Mouse (Mus musculus): ENCODE data around the gene Gsk3a.

Gene Gsk3a

DNA sequence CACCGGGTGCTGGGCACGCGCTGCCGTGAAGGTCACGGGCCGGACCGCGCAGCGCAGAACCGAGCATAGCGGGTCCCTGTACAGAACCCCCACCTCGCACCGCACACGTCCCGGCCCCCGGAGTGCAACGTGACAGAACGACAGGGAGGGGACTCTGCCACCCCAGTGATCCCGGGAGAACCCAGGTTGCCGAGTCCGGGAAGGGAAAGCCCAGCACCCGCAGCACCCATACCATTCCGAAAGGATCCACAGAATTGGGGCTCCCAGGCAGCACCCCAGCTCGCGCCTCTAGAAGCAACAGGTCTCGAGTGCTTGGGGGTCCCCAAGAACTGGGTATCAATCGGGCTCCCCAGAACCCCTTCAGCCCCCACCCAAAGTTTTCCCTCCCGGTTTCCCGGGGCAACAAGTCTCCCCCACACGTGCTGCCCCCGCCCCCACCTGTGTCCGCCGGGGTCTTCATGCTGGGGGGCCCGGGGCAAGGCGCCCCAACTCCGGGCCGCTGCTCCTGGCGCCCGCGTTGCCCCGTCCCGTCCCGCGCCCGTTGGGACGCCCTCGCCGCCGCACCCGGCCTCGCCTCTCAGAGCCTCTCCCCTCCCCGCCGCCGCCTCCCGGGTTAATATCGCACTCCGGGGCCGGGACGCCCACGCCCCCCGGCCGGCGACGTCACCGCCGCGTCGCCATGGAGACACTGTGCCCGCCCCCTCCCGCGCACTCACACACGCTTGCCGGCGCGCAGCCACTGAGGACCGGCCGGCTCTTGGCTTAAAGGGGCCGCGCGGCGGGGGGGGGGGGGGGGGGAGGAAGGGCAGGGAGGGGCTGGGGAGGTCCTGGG, 12.7 kb upstream of the Gsk3a start, which contains the start of gene Erf:
TSS of gene Erf (minus strand) at position 621 of the 832 bp plus-strand sequence.
- peak; percentile 92 for DNase-seq (ENCODE audit: low read depth, low spot score)

- peak; percentile 56 for DNase-seq (ENCODE audit: low read depth, low spot score)
Measured at GRCm38 (mm10) chr7:25249314-25250140, 11.9 kb upstream of the Gsk3a start.

DNA sequence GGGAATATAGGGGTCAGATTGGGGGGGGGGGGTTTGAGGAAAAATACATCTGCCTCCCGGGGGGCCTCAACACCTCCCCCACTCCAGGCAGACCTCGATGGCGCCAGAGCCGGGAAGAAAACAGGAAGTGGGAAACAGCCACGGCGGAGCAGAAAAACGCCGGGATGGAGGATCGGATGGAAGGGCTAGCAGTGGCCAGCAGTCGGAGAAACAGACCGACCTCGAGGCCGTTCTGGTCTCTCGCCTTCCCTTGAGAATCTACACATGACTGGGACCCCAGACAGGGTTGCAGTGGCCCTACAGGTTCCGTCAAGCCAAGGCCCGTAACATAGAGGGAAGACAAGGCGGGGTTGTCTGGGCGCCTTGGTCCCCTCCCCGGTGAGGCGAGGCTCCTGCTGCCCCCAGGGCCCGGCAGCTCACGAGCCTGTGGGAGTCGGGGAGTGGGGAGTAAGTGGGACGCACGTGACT, 11.2 kb upstream of the Gsk3a start:
- DNase-seq (ENCODE audit: low read depth, low spot score), result no peak

DNA sequence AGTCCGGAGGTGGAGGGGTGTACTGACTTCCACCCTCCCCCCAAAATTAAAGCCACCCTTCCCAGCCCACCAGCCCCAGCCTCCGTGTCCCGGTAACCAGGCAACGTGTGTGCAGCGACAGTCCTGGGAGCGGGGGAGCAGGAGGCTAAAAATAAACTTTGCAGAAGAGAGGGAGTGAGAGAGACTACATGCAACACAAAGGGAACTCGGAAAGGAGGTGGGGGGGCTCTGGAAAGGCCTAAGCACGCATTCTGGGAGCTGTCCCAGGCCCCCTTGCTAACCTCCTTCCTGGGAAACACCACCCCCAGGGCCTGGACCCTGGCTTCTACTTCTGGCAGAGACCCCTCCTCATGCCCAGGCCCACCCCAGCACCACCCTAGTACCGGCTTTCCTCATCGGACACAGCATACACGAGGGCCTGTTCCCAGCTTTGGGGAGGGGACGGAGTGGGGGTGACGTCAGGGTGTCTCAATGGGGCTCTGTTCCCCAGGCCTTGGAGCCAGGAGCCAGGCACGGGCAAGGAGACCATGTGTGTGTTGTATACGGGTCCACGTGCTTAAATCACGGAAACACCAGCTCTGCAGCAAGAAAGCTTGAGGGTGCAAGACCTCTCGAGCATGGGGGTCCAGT, 10.5 kb upstream of the Gsk3a start:
- no peak for DNase-seq (ENCODE audit: low read depth, low spot score)

DNA sequence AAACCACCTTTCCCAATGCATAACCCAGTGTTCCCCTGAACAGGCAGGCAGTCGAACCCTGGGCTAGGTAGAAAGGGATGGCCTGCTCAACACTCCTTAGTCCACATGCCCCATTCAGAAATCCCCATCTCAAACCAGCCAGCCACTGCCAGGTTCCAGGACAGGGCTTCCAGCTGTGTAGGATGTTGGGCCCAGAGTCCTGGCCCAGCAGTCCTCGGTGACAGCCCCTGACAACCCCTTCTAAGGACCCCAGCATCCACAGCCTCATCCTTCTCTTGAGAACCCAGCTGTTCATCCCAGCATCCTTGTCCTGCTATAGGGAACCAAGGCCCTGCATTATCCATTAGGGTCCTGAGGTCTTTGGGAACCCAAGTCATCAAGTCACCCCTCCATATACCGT, 9.8 kb upstream of the Gsk3a start:
- DNase-seq (ENCODE audit: low read depth, low spot score), result no peak

- no peak for DNase-seq (ENCODE audit: low read depth, low spot score)
Measured at GRCm38 (mm10) chr7:25246759-25247137, 9.1 kb upstream of the Gsk3a start.

GRCm38 (mm10) chr7:25246079-25246758, 8.6 kb upstream of the Gsk3a start:
- no peak for DNase-seq (ENCODE audit: low read depth, low spot score)

DNA sequence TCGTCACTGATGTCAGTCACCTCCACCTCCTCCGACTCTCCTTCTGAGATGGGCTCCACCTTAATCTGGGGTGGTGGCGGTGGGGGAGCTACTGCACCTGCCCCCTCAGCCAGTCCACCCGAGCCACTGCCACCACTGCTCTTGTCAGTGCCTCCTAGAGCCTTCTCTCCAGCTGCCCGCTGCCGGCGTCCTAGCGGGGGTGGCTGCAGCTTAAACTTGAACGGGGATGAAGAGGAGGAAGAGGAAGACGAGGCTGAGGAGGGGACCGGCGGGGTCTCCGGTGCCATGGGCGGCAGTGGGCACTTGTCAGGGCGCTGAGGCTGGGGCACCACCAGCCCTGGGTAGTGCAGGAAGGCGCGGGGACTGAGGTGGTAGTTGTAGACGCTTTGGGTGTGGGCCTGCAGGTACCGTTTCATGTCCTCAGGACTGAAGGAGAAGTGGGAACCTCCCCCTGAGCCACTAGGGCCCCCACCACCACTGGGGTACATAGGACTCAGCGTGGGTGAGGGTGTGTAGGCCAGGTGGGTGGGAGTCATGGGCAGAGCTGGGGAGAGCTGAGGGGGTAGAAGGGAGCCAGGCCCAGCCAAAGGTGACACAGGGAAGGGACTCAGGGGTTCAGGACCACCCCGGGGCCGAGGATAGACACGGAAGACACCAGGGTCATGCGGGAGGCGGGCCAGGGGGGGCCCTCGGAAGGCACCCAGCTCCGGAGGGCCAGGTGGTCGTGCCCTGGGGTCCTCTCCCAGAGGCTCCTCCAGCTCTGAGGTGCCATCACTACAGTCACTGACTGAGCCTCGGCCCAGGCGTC, 7.1 kb upstream of the Gsk3a start:
- no peak for DNase-seq (ENCODE audit: low read depth, low spot score)

DNA sequence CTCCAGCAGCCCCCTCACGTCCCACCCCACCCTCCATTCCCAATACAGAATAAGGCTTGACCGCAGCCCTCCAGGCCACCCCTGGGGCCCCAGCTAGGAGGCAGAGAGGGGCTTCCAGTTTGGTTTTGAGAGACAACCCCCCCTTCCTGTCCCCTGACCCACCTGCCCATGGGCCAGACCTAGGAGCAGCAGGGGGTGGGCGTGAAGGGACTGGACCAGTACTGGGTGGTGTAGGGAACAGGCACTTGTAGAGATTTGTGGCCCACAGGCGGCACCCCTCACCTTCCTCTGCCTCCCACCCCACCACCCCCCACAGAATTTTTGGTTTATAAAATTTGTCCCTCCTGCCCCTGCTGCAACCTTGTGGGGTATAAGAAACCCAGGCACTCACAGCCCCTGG, 5.7 kb upstream of the Gsk3a start:
- no peak for DNase-seq (ENCODE audit: low read depth, low spot score)

DNA sequence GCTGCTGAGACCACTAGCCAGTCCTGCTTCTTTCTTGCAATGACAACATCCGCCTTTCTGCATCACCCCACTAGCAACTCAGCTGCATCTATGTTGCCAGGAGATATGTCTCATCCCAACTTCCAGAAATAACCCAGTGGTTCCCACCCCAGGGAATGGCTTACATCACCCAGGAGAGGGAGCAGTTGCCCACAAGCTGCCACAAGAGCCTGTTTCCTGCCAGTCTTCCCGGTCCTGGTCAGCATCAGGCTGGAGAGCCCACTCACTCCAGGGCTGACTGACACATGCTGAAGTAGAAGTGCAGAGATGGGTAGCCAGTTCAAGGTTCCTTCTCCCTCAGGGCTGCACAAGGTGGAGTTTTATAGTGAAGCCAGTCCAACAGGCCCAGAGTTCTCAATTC, 3.4 kb upstream of the Gsk3a start:
- DNase-seq (ENCODE audit: low read depth, low spot score), result peak; percentile 56

- no peak for DNase-seq (ENCODE audit: low read depth, low spot score)
Measured at GRCm38 (mm10) chr7:25240631-25241030, 3.0 kb upstream of the Gsk3a start.

DNA sequence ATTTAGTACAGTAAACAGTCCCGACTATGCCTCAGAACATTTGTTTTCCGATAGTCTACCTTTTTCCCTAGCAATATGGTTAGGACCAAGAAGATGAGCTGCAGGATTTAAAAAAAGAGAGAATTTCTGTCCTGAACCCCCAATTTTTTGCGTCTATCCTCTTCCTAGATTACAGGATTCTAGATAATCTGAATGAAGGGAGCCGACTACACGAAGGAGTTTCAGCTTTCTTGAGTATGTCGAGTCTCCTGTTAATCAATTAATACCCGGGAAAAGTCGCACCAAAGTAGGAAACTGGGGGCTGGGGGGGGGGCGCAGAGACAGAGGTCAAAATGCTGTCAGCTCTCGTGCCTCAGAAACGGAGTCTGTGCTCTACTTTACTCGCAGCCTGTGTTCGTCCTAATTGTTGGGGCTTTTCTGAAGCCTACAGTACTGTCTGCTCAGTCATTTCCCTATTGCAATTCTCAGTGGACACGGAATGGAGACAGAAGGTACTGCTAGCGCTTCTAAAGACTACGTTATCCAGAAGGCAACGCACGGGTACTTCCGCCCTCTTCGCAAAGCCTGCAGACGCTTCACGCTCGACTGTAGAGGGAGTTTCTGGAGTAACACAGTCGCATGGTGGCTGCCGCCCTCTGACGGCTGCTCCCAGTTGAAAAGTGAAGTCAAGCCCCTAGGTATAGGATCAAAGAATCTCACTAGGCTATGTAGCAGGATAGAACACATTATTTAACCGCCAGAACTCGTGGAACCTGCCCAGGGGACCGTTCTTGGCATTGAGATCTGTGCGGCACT, 1.4 kb upstream of the Gsk3a start:
- DNase-seq (ENCODE audit: low read depth, low spot score), result peak; percentile 92

- DNase-seq (ENCODE audit: low read depth, low spot score), result peak; percentile 95
Measured at GRCm38 (mm10) chr7:25238015-25238706, 510 bp upstream of the Gsk3a start.

DNA sequence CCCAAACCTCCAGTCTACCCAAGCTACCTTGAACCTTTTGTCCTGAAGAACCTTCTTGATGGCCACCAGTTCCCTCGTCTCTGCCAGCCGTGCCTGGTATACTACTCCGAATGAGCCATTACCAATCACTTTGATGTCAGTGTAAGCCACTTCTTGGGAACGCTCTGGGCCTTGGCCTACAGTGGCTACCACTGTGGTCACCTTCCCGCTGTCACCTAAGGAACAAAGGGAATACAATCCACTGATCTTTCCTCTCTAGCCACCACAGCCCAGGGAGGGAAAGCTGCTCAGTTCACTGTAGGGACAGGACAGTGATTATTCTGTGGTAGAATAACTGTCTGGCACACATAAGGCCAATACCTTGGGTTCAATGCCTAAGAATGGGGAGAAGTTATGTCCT, 2.1 kb downstream of the Gsk3a start:
- no peak for DNase-seq (ENCODE audit: low read depth, low spot score)

GRCm38 (mm10) chr7:25233061-25233460, 4.6 kb downstream of the Gsk3a start:
- DNase-seq (ENCODE audit: low read depth, low spot score), result no peak

DNA sequence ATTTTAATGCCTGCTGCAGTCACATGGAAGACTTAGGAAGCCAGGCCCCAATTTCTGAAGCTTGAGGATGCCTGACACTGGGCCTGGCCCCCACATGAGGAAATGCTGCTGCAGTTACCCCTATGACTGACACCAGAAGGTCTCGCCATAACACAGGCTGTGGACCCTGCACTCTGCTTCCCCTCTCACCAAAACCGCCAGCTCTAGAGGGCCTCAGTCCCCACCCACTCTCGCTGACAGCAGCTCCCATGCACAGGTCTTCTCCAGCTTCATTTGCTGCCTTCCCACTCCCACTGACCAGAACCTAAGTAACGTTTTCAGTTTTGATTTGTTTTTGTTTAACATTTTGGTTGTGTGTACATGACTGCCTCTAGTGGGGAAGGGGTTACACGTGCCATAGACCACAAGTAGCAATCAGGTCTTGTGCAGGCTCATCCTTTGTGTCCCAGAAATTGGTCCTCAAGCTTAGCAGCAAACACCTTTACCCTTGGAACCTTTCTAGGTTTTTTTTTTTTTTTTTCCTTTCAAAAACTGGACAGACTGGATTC, 5.5 kb downstream of the Gsk3a start:
- DNase-seq (ENCODE audit: low read depth, low spot score), result no peak

DNA sequence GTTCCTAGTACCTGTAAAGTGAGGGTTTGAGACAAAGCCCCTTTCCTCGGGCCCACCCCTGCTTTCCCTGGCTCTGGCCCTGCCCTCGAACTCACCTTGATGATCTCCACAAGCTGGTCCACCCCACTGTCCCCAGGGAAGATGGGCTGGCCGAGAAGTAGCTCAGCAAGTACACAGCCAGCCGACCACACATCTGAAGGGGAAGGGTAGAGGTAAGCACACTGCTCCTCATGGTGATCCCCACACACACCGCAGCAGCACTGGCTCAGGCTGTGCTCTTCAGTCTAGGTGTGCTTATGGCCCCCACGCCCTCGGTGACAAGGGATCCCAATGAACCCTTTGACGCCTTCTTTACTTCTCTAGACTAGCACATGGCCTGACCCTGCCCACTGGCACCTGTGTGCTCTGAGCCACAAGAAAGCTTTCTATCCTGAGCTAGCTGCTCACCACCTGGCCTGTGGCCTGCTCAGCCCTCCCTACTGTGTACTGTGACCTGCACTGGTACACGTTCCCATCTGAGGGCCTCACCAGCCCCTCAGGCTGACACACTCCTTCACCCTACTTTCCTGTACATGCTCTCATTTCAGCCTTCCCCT, 6.9 kb downstream of the Gsk3a start:
- DNase-seq (ENCODE audit: low read depth, low spot score), result no peak

GRCm38 (mm10) chr7:25227523-25228300, 9.9 kb downstream of the Gsk3a start:
- DNase-seq (ENCODE audit: low read depth, low spot score), result no peak
